Mouse (Mus musculus): Measurements from ENCODE around the gene Tiam1. TPM values are rescaled to one million over a fixed set of nuclear protein-coding genes. Genes with fewer than 3 reads are reported as not detected.

The Tiam1 gene
- polyA plus RNA-seq, 1 experiment, result 1.8 TPM

DNA sequence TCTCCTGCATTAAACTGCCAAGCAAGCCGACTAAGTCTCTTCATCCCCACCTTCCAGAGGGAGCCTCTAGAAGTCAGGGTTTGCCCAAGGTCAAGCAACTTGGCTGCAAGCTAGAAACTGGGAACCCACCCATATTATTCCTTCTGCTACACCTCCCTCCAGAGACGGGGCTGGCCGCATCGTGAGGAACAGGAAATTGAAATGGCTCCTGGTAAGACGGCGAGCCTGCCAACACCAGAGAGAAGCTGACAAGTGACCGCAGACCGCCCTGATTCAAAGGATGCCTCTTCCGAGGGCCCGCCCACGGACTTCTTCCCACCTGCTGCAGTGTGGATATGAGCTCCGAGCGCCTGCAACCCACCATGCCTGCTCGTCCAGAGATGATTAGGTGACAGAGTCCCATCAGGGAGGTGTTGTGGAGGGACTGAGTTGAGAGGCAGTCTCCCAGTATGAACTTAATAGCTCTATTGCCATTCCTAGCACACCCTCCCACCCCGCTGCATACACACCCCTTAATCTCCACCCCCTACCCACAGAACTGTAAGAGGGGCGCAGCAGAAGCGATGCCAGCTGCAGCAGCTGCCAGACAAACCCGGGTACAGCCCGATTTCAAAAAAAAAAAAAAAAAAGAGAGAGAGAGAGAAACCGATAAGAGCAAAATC is 246.6 kb downstream of the Tiam1 start:
- 84% methylated on average over 20 of the region's 20 CpGs for WGBS
- H3K27ac ChIP-seq (ENCODE audit: insufficient read depth, low read depth, low read length), result no peak overlapping the region
- 0 out of 2 replicates have a peak, but pooled peaks cover 6% of the 10 kb centered on the region for H3K36me3 ChIP-seq (ENCODE audit: control insufficient read depth, insufficient read depth, low read length)
- H3K4me3 ChIP-seq (ENCODE audit: low read depth, low read length), result no peak overlapping the region
- TF ChIP-seq POLR2A (IDR thresholded peaks at IDR 0.05; ENCODE audit: low read depth, low read length) (no peak), CTCF (IDR thresholded peaks at IDR 0.05; ENCODE audit: extremely low read depth, insufficient read length, insufficient replicate concordance, low read depth, low read length) (no peak)
- no peaks in the 10 kb centered on the region for H3K4me1 ChIP-seq (ENCODE audit: control insufficient read depth, insufficient read depth, insufficient read length, low read length)
- H3K27me3 ChIP-seq (ENCODE audit: control insufficient read depth, insufficient read depth, low read length), result no peaks in the 10 kb centered on the region

DNA sequence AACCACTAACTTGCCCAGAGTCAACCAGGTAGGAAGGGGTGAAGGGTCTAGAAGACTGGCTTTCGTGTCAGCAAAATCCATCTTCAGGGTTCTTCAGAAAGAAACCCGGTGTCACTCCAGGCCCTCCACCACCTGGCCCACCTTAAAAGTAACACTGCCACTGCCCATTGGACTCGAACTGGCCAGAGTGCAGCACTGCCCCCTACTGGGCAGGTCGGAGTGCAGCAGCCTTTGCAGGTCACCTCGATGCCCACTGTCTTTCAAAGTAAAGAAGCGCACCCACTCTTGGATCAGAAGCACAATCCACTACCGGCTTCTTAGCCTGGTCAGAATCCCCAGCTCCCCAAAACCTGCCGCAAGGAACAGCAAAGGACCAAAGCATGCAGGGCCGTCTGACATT is 247.2 kb downstream of the Tiam1 start:
- Histone ChIP-seq H3K4me1 (ENCODE audit: control insufficient read depth, insufficient read depth, insufficient read length, low read length) (no peaks in the 10 kb centered on the region), H3K36me3 (ENCODE audit: control insufficient read depth, insufficient read depth, low read length) (0 out of 2 replicates have a peak, but pooled peaks cover 6% of the 10 kb centered on the region), H3K4me3 (ENCODE audit: low read depth, low read length) (no peak overlapping the region), H3K27ac (ENCODE audit: insufficient read depth, low read depth, low read length) (no peak overlapping the region), H3K27me3 (ENCODE audit: control insufficient read depth, insufficient read depth, low read length) (no peaks in the 10 kb centered on the region)
- WGBS, result 78% methylated on average over 9 of the region's 9 CpGs
- TF ChIP-seq POLR2A (IDR thresholded peaks at IDR 0.05; ENCODE audit: low read depth, low read length) (no peak), CTCF (IDR thresholded peaks at IDR 0.05; ENCODE audit: extremely low read depth, insufficient read length, insufficient replicate concordance, low read depth, low read length) (peak; percentile 27; the same call in 1 of the 2 replicates)

DNA sequence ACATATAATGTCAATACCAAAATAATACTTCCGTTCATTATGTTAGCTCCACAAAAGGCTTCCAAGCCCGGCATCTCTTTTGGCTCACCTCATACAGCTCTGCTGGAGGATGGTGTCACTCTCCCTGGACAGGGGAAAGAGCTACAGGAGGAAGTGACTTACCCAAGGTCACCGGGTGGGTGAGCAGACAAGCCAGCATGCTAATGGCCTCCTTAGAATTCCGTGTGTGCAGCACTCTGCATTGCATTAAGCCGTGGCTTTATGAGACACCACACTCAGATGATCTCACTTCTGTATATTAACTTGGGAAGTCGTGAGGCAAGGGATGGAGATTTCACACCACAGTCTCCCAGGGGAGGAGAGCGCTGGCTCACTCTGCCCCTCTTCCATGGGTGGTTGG is 248.3 kb downstream of the Tiam1 start:
- no peak overlapping the region for H3K4me3 ChIP-seq (ENCODE audit: low read depth, low read length)
- H3K4me1 ChIP-seq (ENCODE audit: control insufficient read depth, insufficient read depth, insufficient read length, low read length), result no peaks in the 10 kb centered on the region
- WGBS, result 84% methylated on average over 7 of the region's 7 CpGs
- TF ChIP-seq POLR2A (IDR thresholded peaks at IDR 0.05; ENCODE audit: low read depth, low read length) (no peak), CTCF (IDR thresholded peaks at IDR 0.05; ENCODE audit: extremely low read depth, insufficient read length, insufficient replicate concordance, low read depth, low read length) (no peak)
- no peak overlapping the region for H3K27ac ChIP-seq (ENCODE audit: insufficient read depth, low read depth, low read length)
- 0 out of 2 replicates have a peak, but pooled peaks cover 6% of the 10 kb centered on the region for H3K36me3 ChIP-seq (ENCODE audit: control insufficient read depth, insufficient read depth, low read length)
- no peaks in the 10 kb centered on the region for H3K27me3 ChIP-seq (ENCODE audit: control insufficient read depth, insufficient read depth, low read length)

DNA sequence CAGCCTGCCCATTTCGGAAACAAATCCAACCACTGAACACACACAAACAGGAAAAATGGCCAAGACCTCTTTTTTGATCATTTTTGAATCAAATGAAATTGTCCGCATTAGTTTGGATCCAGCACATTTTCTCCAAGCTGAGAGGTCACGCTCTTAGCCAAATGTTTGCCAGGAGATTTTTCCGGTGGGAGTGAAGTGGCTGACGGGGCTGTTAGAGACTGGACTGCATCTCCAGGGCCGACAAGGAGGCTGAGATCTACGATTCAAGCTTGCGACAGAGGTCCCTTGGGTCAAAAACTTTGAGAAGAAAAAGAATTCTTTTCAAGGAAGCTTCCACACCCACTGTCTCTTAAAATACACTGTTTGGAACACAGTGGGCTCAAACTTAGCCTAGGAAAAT is 248.8 kb downstream of the Tiam1 start:
- H3K27ac ChIP-seq (ENCODE audit: insufficient read depth, low read depth, low read length), result no peak overlapping the region
- TF ChIP-seq POLR2A (IDR thresholded peaks at IDR 0.05; ENCODE audit: low read depth, low read length), result no peak
- TF ChIP-seq CTCF (IDR thresholded peaks at IDR 0.05; ENCODE audit: extremely low read depth, insufficient read length, insufficient replicate concordance, low read depth, low read length), result no peak
- no peak overlapping the region for H3K4me3 ChIP-seq (ENCODE audit: low read depth, low read length)
- 78% methylated on average over 8 of the region's 8 CpGs for WGBS
- H3K36me3 ChIP-seq (ENCODE audit: control insufficient read depth, insufficient read depth, low read length), result 0 out of 2 replicates have a peak, but pooled peaks cover 6% of the 10 kb centered on the region
- no peaks in the 10 kb centered on the region for H3K27me3 ChIP-seq (ENCODE audit: control insufficient read depth, insufficient read depth, low read length)
- no peaks in the 10 kb centered on the region for H3K4me1 ChIP-seq (ENCODE audit: control insufficient read depth, insufficient read depth, insufficient read length, low read length)

- no peak overlapping the region for H3K4me3 ChIP-seq (ENCODE audit: low read depth, low read length)
- no peak for TF ChIP-seq POLR2A (IDR thresholded peaks at IDR 0.05; ENCODE audit: low read depth, low read length)
- TF ChIP-seq CTCF (IDR thresholded peaks at IDR 0.05; ENCODE audit: extremely low read depth, insufficient read length, insufficient replicate concordance, low read depth, low read length), result no peak
- no peak overlapping the region for H3K27ac ChIP-seq (ENCODE audit: insufficient read depth, low read depth, low read length)
- WGBS, result 80% methylated on average over 17 of the region's 17 CpGs
- H3K36me3 ChIP-seq (ENCODE audit: control insufficient read depth, insufficient read depth, low read length), result 0 out of 2 replicates have a peak, but pooled peaks cover 1% of the 10 kb centered on the region
- no peaks in the 10 kb centered on the region for H3K4me1 ChIP-seq (ENCODE audit: control insufficient read depth, insufficient read depth, insufficient read length, low read length)
- H3K27me3 ChIP-seq (ENCODE audit: control insufficient read depth, insufficient read depth, low read length), result no peaks in the 10 kb centered on the region
These were observed 252.9 kb downstream of the Tiam1 start for GRCm38 (mm10) chr16:89890515-89891189.

DNA sequence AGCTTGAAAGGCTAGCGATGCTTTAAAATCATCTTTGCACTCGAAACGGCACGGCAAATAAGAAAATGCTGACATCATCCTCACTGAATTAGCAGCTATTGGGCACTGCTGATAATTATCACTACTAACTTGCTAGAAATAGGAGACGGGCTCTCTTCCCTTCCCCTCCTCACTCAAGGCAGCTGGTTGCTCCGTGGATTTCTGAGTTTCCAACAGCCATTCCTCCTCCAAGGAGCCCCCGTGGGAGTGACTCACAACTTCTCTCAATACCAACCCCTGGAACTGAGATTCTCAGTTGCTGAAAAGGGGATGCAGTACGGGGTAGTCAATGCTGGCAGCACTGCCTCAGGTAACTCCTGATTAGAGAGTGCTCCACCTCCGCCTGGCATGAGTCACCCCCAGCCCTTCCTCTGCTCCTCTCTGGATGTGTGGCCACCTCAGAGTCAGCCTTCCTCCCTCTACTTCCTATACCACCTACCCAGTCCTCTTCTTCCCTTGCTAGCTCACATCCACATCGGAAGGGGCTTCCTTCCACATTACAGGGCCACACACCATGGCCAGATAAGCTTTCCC is 253.6 kb downstream of the Tiam1 start:
- H3K4me3 ChIP-seq (ENCODE audit: low read depth, low read length), result no peak overlapping the region
- H3K27ac ChIP-seq (ENCODE audit: insufficient read depth, low read depth, low read length), result no peak overlapping the region
- WGBS, result 71% methylated on average over 10 of the region's 10 CpGs
- H3K36me3 ChIP-seq (ENCODE audit: control insufficient read depth, insufficient read depth, low read length), result no peaks in the 10 kb centered on the region
- no peaks in the 10 kb centered on the region for H3K4me1 ChIP-seq (ENCODE audit: control insufficient read depth, insufficient read depth, insufficient read length, low read length)
- no peaks in the 10 kb centered on the region for H3K27me3 ChIP-seq (ENCODE audit: control insufficient read depth, insufficient read depth, low read length)
- TF ChIP-seq CTCF (IDR thresholded peaks at IDR 0.05; ENCODE audit: extremely low read depth, insufficient read length, insufficient replicate concordance, low read depth, low read length) (no peak), POLR2A (IDR thresholded peaks at IDR 0.05; ENCODE audit: low read depth, low read length) (no peak)

- Histone ChIP-seq H3K36me3 (ENCODE audit: control insufficient read depth, insufficient read depth, low read length) (no peaks in the 10 kb centered on the region; the same call in 1 of the 2 replicates), H3K27ac (ENCODE audit: insufficient read depth, low read depth, low read length) (no peak overlapping the region), H3K4me1 (ENCODE audit: control insufficient read depth, insufficient read depth, insufficient read length, low read length) (no peaks in the 10 kb centered on the region), H3K27me3 (ENCODE audit: control insufficient read depth, insufficient read depth, low read length) (no peaks in the 10 kb centered on the region), H3K4me3 (ENCODE audit: low read depth, low read length) (no peak overlapping the region)
- TF ChIP-seq CTCF (IDR thresholded peaks at IDR 0.05; ENCODE audit: extremely low read depth, insufficient read length, insufficient replicate concordance, low read depth, low read length), result no peak
- TF ChIP-seq POLR2A (IDR thresholded peaks at IDR 0.05; ENCODE audit: low read depth, low read length), result no peak
These were observed 257.0 kb downstream of the Tiam1 start for GRCm38 (mm10) chr16:89886561-89886960.

Measured in small intestine, adult 2 months (tissue).